Mouse (Mus musculus) neutrophil, adult 59 days (primary cell): ENCODE measurements around the gene Olfr781. TPM values are rescaled to one million over a fixed set of nuclear protein-coding genes. Genes with fewer than 3 reads are reported as not detected.

Experiments used
- total RNA-seq, 2 experiments: library from RNA; stranded (reverse); gene quantifications; 1 replicate in 1 of 2; 2 replicates in 1 of 2; pipeline ENCODE4 v1.2.4; 2023

Olfr781 gene
- total RNA-seq: not detected

DNA sequence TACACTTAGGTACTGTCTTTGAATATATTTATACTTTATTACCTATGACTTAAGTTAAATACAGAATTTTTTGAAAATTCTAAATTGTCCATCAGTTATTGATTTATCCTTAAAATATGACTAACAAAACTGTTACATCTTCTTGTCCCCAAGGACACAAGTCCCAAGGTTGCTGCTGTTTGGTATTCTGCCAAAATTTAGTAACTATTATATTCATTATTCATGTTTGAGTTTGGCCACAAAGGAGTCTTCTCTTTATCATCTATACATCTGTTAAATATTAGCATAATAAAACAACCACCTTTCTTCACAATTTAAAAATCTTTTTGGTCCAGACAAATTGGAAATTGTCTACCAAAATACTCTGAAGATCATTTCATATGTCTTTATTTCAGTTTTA is at the start of gene Olfr781:
Gene Olfr781, plus strand, starts transcription at position 301 of the 400 bp plus-strand sequence.

GRCm38 (mm10) chr10:129317817-129318216 is 10.8 kb upstream of the Olfr781 start, which contains the start of gene Olfr780:
Gene Olfr780 (plus strand): TSS chr10:129318117.

DNA sequence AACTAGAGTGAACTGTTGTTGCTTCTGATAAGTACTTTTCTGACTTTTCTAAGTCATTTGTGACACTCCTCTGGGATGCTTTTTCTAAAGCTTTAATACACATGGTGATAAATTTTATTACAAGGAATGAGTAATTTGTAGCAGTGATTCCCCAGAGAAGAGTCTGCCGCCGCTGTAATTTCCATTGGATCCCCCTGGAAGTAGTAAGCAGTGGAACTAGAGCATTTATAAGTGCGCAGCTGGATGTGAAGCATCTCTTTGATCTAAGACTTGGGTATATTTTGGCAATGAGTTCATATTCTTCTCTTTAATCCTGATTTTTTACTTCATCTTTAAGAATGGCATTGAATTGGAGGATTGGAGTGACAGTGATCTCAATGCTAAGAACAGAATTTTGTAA is 19.9 kb downstream of the Olfr781 start, which contains the start of gene Olfr782:
Gene Olfr782, plus strand, starts transcription at position 301 of the 400 bp plus-strand sequence.

Other genes starting within 250 kb of the Olfr781 start
- not detected for gene Olfr767, start 245.9 kb upstream of the Olfr781 start, total RNA-seq
- not detected for gene Olfr768, start 229.5 kb upstream of the Olfr781 start, total RNA-seq
- gene Olfr769, start 211.0 kb upstream of the Olfr781 start, total RNA-seq: not detected
- not detected for gene Olfr770, start 189.9 kb upstream of the Olfr781 start, total RNA-seq
- gene Olfr771, start 164.1 kb upstream of the Olfr781 start, total RNA-seq: not detected
- gene Olfr772, start 150.9 kb upstream of the Olfr781 start, total RNA-seq: not detected
- not detected for gene Olfr773, start 141.4 kb upstream of the Olfr781 start, total RNA-seq
- gene Olfr774, start 92.7 kb upstream of the Olfr781 start, total RNA-seq: not detected
- gene Olfr775, start 80.4 kb upstream of the Olfr781 start, total RNA-seq: not detected
- not detected for gene Olfr776, start 69.7 kb upstream of the Olfr781 start, total RNA-seq
- gene Olfr777, start 57.4 kb upstream of the Olfr781 start, total RNA-seq: not detected
- gene Olfr780, start 10.7 kb upstream of the Olfr781 start, total RNA-seq: not detected
- gene Olfr782, start 20.0 kb downstream of the Olfr781 start, total RNA-seq: not detected
- gene Olfr784, start 55.2 kb downstream of the Olfr781 start, total RNA-seq: under 1 TPM in 1 of 2 experiments, not detected in 1; 0.22 TPM
- gene Olfr785, start 76.6 kb downstream of the Olfr781 start, total RNA-seq: not detected
- gene Olfr786, start 98.5 kb downstream of the Olfr781 start, total RNA-seq: not detected
- gene Olfr787, start 133.0 kb downstream of the Olfr781 start, total RNA-seq: not detected
- not detected for gene Olfr788, start 142.1 kb downstream of the Olfr781 start, total RNA-seq
- not detected for gene Olfr789, start 155.9 kb downstream of the Olfr781 start, total RNA-seq
- not detected for gene Olfr790, start 169.6 kb downstream of the Olfr781 start, total RNA-seq
- gene Olfr791, start 192.9 kb downstream of the Olfr781 start, total RNA-seq: not detected
- gene Olfr792, start 210.3 kb downstream of the Olfr781 start, total RNA-seq: not detected
- gene Olfr794, start 238.8 kb downstream of the Olfr781 start, total RNA-seq: not detected